Mouse (Mus musculus) layer of hippocampus, adult 11-12 months (tissue): ENCODE data around the gene Rab3gap1.

Experiments
- DNase-seq: peaks from one replicate; pipeline ENCODE4 v3.0.0; 2022; ENCODE audit warnings: low spot score

Gene Rab3gap1

DNA sequence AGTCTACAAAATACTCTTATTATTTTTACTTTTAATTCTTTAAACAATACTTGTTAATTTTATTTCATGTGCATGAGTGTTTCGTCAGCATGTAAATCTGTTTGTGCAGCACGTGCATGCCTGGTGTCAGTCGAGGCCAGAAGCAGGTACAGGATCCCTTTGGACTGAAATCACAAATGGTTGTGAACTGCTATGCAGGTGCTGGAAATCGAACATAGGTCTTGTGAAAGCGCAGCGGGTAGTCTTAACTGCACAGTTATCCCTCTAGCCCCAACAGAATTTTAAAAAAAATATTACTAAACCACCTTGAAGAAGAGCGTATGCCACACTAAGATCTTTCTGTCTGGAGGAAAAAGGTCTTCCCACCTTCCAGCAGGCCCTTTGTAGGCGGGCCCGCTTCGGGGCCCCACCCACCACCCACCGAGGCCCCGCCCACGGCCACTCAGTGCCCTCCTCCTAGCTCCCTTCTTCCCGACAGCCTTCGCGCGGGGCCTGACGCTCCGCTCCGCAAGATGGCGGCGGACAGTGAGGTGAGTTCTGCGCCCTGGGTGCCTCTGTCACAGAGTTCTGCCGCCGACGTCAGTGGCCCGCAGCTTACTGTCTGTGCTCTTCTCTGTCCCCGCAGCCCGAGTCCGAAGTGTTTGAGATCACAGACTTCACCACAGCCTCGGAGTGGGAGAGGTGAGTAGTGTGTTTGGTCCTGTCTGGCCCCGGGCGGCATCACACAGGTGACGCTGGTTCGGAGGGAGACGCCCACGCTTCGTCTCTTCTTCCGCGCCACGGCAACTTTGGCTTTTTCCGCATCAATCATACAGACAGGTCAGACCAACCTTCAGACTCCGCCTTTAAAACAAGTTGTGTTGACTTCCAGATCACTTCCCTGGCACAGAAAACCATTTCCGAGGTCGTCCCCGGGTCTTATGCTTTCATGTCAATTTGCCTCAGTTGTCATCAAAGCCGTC, at the start of gene Rab3gap1:
Rab3gap1 (plus strand) TSS at position 474 of the 962 bp plus-strand sequence.
- peak; percentile 89 for DNase-seq

DNA sequence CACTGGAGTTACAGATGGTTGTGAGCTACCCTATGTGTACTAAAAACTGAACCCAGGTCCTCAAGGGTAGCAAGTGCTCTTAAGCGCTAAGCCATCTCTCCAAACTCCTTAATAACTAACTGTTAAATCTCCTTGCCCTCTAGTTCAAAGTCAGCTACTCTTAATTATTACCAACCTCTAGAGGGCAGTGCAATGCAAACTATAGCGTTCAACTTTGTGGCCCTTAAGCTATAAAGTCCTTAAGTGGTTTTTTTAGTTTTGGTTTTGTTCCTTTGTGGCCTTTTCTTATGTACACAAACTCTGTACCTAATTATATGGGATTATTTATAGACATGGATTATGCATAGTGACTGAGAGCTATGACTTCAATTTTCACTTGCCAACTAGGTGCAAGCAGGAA, 41.2 kb upstream of the Rab3gap1 start:
- peak; percentile 32 for DNase-seq

DNA sequence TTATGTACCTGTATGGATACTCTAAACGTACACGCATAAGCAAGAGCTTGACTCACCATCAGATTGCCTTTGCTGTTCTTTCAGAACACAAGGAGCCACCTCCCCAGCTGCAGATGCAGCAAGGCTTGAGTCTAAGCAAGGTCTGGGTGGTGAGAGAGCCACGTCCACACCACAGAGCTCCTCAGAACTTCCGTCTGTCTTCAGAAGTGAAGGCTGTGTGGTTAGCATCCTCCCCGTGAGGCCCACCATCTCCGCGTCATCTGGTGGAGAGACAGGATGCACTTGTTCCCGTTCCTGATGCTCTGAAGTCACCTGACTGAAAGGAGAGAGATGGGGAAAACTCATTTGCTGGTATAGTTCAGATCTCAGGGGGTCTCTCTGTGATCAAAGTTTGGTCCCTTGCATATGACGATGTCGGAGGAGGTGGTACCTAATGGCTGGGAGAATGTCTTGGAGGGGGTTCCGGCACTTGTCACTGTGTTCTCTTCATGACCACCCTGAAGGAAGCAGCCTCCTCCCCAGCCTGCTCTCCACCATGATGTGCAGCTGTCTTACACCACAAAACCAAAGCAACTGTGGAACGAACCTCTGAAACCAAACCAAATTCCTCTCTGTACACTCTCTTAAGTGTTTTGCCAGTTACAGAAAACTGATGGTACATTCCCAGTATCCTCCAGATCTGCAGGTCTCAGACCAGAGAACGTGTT, 38.2 kb upstream of the Rab3gap1 start:
- DNase-seq = no peak

DNA sequence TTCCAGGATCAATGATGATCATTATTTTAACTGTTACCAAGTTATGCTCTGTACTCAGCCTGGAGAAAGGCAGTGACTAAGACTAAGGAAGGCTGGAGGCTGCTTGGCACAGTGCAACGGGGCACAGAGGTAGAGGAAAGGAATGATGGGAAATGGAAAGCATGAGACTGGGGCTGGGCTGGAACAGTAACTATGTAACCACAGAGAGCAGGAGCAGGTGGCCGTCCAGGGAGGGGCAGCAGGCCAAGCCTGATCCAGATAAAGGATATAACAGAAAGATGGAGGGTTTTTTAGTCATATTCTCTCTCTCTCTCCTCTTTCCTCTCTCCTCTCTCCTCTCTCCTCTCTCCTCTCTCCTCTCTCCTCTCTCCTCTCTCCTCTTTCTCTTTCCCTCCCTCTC, 34.9 kb upstream of the Rab3gap1 start:
- no peak for DNase-seq

DNA sequence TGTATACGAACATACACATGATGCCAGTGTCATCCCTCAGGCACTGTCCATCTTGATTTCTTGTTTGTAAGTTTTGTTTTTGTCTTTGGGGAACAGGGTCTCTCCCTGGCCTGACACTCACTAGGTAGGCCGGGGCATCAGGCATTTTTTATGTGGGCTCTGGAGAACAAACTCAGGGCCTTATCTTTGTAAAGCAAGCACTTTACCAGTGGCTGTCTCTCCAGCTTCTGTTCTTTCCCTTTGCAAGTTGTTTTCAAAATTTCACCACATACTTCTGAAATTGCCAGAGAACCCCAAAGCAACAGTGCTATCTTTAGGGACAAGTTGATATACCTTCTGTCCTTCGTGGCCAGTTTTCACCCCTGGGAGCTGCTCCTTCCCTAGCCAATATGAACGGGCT, 34.4 kb upstream of the Rab3gap1 start:
- no peak for DNase-seq

DNA sequence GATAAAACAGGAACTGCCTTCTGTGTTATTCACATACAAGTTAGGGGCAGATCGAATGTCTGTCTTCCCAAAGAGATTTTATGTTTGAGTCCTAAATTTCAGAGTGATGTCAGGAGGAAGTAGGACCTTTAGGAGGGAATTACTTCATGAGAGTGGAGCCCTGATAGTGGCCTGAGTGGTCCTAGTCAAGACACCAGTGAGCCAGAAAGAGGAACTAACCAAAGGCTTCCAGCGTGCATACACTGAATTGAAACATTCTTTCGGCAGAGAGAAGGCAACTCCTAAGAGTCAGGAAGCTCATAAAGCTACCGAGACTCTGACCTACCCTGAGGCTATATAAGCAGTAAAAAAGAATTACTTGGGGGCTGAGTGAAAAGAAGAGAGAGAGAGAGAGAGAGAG, 32.0 kb upstream of the Rab3gap1 start:
- no peak for DNase-seq

DNA sequence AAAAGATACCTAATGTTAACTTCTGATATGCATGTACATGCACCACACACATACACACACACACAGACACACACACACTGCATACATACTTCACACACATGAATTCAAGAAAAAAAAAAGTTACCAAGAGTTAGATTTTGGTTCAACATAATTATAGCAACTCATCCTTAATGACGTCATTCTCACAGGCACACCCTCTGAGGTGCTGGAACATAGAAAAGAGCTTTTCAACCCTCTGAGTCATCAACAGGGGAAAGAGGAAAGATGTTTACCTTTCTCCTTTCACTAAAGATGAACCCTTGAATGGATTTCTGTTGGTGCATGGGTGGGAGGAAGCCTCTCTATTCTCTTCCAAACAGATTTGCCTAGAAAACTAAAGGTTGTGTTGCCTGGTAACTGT, 30.0 kb upstream of the Rab3gap1 start:
- no peak for DNase-seq

DNA sequence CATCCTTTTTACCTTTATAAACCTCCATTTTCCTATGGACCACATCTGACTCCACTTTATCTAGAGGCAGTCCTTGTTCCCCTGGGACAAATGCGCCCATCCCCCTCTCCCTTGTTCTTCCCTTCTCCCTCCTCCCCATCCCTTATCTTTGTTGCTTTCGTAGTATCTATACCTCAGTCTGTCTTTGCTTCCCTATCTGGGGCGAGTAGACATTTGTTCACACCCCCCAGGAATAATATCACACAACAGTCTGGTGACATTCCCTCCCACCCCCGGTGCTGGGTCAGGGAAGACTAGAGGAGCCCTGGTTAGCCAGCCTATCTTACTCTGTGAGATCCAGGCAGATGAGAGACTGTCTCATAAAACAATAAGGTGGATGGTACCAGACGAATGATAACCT, 23.1 kb upstream of the Rab3gap1 start:
- no peak for DNase-seq

DNA sequence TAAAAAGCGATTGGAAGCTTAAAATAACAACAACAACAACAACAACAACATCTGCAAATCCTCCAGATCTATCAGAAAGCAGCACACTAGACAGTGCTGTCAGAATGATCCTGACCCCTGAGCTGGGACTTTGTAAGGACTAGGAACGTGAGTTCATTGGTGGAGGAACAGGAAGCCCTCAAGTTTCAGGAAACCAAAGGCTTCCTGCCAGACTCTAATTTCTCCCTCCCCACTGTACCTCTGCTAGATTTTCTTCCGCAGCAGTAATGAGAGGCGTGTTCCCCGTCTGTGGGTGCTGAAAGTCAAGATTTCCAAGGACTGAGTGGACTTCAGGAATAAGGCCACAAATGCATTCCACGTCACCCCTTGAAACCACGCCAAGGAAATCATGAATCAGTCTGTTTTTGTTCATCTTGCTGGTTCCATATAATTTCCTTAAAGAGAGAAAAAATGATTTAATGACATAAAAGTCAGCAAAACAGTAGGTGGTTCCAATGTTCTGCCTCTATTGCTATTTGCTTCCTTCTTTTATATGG, 18.4 kb upstream of the Rab3gap1 start:
- peak; percentile 22 for DNase-seq

DNA sequence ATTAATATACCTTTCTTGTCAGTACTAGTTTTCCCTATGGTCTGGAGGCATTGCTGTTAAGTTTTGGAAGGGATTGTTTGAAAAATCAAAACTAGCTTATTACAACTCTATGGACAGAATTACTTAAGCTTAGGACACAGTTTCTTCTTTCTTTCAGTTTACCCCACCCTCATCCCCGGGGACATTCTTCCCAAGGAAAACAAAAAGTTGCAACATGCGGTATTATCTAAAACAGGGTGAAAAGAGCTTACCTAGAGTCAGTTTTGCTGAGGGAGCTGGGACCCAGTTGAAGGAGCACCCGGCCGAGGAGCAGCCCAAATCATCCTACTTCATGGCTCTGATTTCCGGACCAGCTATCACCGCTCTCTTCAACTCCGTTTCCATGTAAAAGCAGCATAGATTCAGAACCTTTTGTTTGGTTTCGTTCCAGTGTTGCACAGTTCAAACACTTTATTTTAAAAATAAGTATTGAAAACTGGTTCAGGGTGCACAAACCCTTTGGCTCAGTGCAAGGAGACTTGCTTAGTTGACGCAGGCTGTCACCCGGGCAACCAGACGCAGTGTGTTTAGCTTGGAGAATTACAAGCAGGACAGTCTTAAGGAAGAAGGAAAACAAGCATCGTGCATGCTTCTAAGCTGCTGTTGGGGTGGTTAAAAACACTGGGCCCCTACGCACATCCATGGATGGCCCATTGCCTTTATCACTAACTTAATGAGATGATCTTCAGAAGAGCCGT, 13.9 kb upstream of the Rab3gap1 start, which contains the start of gene Map3k19:
Map3k19 (minus strand) TSS at position 546 of the 737 bp plus-strand sequence.
- DNase-seq = peak; percentile 29

DNA sequence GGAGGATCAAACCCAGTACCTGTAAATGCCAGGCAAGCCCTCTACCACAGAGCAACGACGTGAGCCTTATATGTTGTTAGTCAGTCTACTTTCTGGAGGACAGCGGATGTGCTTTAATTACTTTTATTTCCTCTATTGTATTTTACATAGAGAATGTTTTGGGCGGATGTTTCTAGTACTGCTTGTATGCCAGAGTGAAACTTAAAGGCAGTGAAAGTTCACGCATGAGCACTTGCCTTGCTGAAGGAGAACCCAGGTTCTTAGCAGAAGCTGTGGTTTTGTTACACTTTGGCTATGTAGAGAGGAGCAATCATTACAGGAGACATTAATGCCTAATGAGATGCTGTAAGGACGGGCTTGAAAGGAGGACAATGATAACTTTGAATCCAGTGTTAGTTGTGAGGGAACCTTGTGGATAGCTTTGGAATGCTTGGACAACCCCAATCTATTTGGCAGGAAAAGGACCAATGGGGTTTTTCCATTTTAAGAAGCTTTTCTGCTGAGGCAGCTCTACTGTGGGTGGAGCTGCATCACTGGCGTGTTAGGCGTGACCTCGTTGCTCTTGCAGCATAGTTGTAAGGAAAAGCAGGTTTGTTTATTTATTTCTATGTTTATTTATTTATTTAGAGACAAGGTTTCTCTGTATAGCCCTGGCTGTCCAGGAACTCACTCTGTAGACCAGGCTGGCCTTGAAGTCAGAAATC, 9.5 kb upstream of the Rab3gap1 start:
- no peak for DNase-seq

DNA sequence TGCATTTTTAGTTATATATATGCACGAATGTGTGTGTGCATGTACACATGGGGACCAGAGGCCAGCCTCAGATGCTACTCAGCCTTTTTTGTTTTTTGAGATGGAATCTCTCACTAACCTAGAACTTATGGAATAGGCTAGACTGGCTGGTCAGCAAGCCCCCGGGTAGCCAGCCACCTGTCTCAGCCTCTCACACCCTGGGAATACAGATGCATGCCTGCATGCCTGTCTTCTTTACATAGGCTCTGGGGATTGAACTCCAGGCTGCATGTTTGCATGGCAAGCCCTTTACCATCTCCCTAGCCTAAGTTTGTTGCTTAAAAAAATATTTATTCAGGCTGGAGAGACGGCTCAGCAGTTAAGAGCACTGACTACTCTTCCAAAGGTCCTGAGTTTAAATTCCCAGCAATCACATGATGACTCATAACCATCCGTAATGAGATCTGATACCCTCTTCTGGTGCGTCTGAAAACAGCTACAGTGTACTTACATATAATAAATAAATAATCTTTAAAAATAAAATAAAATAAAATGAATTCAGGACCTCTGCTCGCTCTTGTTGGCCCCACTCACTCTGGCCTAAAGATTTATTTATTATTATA, 8.7 kb upstream of the Rab3gap1 start:
- no peak for DNase-seq

DNA sequence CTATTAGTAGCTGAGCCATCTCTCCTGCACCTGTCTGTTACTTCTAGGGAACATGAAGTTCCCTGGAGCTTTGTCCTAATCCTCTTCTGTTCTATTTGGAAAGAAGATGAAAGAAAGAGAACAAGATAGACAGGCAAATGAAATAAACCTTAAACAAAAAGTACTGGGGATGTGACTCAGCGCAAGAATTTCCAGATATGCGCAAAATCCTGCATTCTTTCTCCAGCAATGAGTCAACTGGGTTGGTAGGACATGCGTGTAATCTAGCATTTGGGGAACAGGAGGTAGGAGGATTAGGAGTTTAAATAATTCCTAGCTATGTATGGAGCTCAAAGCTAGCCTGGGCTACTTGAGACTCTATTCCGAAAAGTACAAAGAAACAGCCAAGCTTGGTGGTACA, 8.1 kb upstream of the Rab3gap1 start:
- DNase-seq = no peak

DNA sequence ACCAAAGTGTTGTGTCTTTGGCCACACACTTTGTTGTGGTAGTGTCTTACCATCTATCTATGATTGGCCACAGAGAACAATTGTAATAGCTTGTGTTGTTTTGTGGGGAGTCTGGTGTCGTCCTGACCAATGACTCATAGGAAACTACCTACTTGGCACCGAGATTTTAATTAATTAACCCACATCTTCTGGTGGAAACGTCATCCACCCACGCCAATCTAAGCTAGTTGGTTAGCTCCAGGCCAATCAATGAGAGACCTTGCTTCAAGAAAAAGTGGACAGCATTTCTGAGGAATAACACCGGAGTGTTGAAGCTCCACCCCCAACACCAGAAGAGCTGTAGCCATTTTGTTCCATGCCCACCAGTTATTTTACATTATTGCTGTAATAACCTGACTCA, 6.7 kb upstream of the Rab3gap1 start:
- DNase-seq = no peak

DNA sequence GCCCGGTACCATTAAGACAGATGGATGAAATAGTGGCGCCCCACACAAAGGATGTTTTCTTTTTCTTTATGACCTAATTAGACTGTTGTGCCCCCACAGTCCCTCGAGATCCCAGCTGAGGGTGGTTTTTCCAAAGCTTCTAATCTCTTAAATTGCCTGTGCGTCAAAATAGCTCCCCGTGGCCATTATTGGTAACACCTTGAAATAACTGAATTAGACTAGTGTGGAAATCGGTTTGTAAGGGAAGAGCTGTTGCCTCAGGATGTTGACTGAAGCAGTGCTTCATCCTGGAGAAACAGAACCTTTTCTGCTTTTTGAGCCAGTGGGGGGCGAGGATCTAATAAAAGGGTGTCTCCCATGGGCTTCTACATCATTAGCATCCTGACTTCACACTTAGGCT, 4.8 kb upstream of the Rab3gap1 start:
- DNase-seq = no peak

DNA sequence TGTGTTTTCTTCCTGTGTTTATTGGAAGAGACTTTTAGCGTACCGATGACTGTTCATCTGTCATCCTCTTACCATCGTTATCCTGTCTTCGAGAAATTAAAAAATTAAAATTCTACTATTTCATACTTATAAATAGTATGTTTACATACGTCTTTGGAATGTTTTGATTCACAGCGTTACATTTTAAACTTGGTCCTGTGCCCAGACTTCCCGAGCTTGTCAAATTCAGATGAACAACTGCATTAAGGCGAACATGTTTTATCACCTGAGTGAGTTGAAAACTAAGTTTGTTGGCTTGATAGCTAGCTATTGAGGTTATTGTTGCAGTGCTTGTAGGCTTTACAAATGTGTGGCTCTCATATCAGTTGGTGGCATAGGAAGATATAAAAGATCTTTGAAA, 703 bp downstream of the Rab3gap1 start:
- DNase-seq = no peak

DNA sequence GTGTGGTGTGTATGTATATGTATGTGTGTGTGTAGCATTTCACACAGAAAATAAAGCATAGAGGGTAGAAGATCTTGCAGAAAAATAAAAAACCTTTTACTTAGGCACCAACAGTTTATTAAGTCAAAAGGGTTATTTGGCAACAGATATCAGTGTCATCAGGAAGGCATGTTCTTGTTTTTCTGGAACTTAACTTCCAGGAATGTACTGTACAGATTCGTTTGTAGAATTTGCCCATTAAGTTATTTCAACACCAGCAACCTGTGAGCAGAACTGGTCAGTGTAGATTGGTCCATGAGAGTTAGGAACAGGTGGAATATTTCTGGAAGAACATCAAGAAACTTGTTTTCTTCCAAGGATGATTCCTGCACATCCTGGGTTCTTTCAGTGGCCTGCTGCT, 30.8 kb downstream of the Rab3gap1 start:
- DNase-seq = no peak

DNA sequence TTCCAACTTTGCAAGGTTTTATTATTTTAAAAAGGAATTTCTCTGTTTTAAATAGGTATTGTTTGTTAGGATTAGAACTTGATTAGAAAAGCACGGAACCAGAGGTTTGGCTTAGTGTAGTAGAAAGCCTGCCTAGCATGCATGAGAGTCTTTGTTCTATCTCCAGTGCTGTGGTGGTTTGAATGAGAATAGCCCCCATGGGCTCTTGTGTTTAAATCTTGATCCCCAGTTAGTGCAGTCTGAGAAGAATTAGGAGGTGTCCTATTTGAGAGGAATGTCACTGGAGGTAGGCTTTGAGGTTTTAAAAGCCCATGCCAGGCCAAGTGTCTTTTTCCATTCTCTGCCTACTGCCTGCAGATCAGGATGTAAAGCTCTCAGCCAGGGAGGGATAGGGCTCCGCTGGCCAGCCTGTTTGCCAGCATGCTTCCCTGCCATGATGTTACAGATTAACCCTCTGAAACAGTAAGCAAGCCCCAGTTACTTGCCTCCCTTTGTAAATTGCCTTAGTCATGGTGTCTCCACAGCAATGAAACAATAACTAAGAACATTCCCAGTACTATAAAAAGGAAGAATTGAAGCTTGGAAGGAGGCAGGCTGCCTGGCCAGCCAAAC, 36.3 kb downstream of the Rab3gap1 start:
- no peak for DNase-seq

DNA sequence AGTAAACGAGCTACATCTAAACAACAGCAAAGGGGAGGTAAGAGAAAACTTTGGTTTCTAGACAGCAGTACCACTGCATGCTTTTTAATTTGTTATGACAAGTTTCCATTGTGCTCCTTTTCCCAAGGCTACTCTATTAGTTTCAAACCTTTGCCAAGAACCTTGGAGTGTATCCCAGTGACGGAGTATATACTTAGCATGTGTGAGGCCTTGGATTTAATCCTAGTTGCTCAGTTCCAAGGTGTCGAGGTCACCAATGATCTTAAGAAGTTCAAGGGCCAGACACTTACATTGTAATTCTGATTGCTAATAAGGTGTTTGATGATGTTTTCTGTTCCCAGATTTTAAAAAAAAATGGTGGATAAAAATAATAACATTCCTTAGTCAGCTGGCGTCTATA, 44.5 kb downstream of the Rab3gap1 start:
- no peak for DNase-seq

DNA sequence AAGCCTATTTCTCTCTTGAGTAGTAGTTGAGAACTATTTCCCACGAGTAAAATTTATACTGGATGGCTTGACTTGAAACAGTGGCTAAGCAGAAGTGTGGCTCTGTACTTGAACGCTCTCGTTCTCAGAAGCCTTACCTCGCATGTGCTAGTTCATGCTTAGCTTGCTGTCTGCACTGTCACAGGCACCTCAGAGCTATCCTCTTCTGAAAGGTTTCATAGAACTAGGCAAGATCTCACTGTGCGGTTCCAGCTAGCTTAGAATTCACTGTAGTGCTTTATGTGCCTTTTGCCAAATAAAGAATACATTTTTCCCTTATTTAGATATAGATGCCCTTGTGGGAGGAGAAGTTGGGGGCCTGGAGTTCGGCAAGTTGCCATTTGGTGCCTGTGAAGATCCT, 46.7 kb downstream of the Rab3gap1 start:
- DNase-seq = no peak

DNA sequence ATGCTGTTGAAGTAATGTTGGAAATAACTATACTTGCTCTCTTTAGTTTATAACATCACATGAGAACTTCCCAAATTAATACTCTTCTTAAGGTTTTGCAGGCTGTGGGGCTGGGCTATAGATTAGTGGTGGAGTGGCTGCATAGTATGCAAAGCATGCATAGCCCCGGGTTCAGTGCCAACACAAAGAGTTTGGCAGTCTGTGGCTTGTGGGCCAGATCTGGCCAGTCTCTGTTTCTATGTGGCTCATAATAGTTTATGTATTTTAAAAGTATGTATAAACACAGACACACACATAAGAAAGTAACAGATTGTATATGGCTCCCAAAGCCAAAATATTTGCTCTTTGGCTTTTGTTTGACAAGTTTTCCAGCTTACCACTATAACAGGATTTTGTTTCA, 47.2 kb downstream of the Rab3gap1 start:
- DNase-seq = no peak
